Mouse (Mus musculus) midbrain, embryonic 15.5 days (tissue): ENCODE measurements at regions not wholly inside any gene's neighbourhood (a gene's known extent, or its start where the extent isn't known, plus 50 kb on each side); places are given as distances from the start of the nearest gene placed in this dataset.

ENCODE experiments used
- ATAC-seq: fragments of 200-750 bp; cut with Nextera tagmentation; replicated peaks from 2 replicates; pipeline ENCODE4 v1.8.0; 2017; ENCODE audit warnings: moderate TSS enrichment
- H3K27ac ChIP-seq: fragments of 300-500 bp; sonication (generic); 2 replicates; pipeline ENCODE4 v1.5.1; 2015; ENCODE audit warnings: mild to moderate bottlenecking, inconsistent platforms
- H3K27me3 ChIP-seq: fragments of 300-500 bp; sonication (generic); replicated peaks from 2 replicates; pipeline ENCODE4 v1.6.1; 2015; ENCODE audit warnings: inconsistent platforms
- H3K36me3 ChIP-seq: fragments of 300-500 bp; sonication (generic); replicated peaks from 2 replicates; pipeline ENCODE4 v1.6.1; 2015; ENCODE audit warnings: inconsistent platforms
- H3K4me1 ChIP-seq: fragments of 300-500 bp; sonication (generic); 2 replicates; pipeline ENCODE4 v1.6.1; 2015; ENCODE audit warnings: inconsistent platforms
- H3K4me2 ChIP-seq: fragments of 300-500 bp; sonication (generic); 2 replicates; pipeline ENCODE4 v1.6.1; 2015; ENCODE audit warnings: inconsistent platforms, mild to moderate bottlenecking, moderate library complexity
- H3K4me3 ChIP-seq: fragments of 300-500 bp; sonication (generic); 2 replicates; pipeline ENCODE4 v1.5.1; 2015; ENCODE audit warnings: mild to moderate bottlenecking, inconsistent platforms
- H3K9ac ChIP-seq: fragments of 300-500 bp; sonication (generic); 2 replicates; pipeline ENCODE4 v1.6.1; 2015; ENCODE audit warnings: mild to moderate bottlenecking, inconsistent platforms
- H3K9me3 ChIP-seq: fragments of 300-500 bp; sonication (generic); 2 replicates; pipeline ENCODE4 v1.6.1; 2016; ENCODE audit warnings: inconsistent platforms
- WGBS: fragments of 180-500 bp; shearing (Covaris S2); methylation state at CpG from one replicate; pipeline ENCODE4 v1.1.7; 2015; ENCODE audit warnings: mixed read lengths; 5-methylcytosine and 5-hydroxymethylcytosine counted together

- Histone ChIP-seq H3K36me3 (no peaks in the 10 kb centered on the region), H3K9me3 (no peaks in the 10 kb centered on the region), H3K9ac (no peak overlapping the region), H3K27ac (no peak overlapping the region), H3K4me1 (no peaks in the 10 kb centered on the region; the same call in 1 of the 2 replicates), H3K27me3 (no peaks in the 10 kb centered on the region), H3K4me3 (no peak overlapping the region), H3K4me2 (no peak overlapping the region)
- 60% methylated on average over 11 of the region's 11 CpGs for WGBS
- no peak for ATAC-seq
Observed at GRCm38 (mm10) chr2:171712816-171713570, 330.3 kb downstream of the Cbln4 start.

- Histone ChIP-seq H3K36me3 (no peaks in the 10 kb centered on the region), H3K27me3 (no peaks in the 10 kb centered on the region), H3K9me3 (no peaks in the 10 kb centered on the region), H3K27ac (no peak overlapping the region), H3K4me2 (no peak overlapping the region), H3K4me3 (no peak overlapping the region), H3K9ac (no peak overlapping the region), H3K4me1 (no peaks in the 10 kb centered on the region)
- no peak for ATAC-seq
- WGBS, result 84% methylated on average over 5 of the region's 5 CpGs
Observed at GRCm38 (mm10) chr2:171693526-171693925, 349.7 kb downstream of the Cbln4 start.

DNA sequence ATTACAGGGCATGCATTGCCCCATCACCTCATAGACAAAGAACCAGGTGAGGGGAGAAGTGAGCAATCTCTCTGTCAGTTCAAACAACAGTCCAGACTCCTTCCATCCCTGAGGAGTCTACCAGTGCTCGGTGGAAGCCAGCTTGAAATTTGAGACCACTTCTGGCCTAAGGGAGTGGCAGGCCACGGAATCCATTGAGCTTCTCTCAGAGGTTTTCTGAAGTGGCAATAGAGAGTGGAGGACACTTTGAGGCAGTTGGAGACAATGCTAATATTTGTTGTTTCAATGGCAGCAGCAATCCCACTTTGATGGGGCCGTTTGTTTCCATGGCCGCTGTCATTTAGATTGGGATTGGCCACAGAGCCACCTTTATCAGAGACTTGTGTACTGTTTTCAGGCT, 352.5 kb downstream of the Cbln4 start:
- ATAC-seq, result no peak
- WGBS, result 48% methylated on average over 4 of the region's 4 CpGs
- Histone ChIP-seq H3K36me3 (no peaks in the 10 kb centered on the region), H3K9me3 (no peaks in the 10 kb centered on the region), H3K4me2 (no peak overlapping the region), H3K4me3 (no peak overlapping the region), H3K4me1 (no peaks in the 10 kb centered on the region), H3K27ac (no peak overlapping the region), H3K27me3 (no peaks in the 10 kb centered on the region), H3K9ac (no peak overlapping the region)

- Histone ChIP-seq H3K4me3 (no peak overlapping the region), H3K36me3 (no peaks in the 10 kb centered on the region), H3K9ac (no peak overlapping the region), H3K27me3 (no peaks in the 10 kb centered on the region), H3K27ac (no peak overlapping the region), H3K4me2 (no peak overlapping the region), H3K9me3 (no peaks in the 10 kb centered on the region), H3K4me1 (no peaks in the 10 kb centered on the region)
- WGBS, result 43% methylated on average over 4 of the region's 4 CpGs
- ATAC-seq, result no peak
Observed at GRCm38 (mm10) chr2:171689102-171689501, 354.2 kb downstream of the Cbln4 start.

- ATAC-seq, result no peak
- 85% methylated on average over 2 of the region's 2 CpGs for WGBS
- Histone ChIP-seq H3K27ac (no peak overlapping the region), H3K9ac (no peak overlapping the region), H3K4me1 (no peaks in the 10 kb centered on the region), H3K4me2 (no peak overlapping the region), H3K27me3 (no peaks in the 10 kb centered on the region), H3K9me3 (no peaks in the 10 kb centered on the region), H3K36me3 (no peaks in the 10 kb centered on the region), H3K4me3 (no peak overlapping the region)
Observed at GRCm38 (mm10) chr2:171677998-171678397, 365.3 kb downstream of the Cbln4 start.

- Histone ChIP-seq H3K9ac (no peak overlapping the region), H3K4me3 (no peak overlapping the region), H3K27me3 (no peaks in the 10 kb centered on the region), H3K4me1 (no peaks in the 10 kb centered on the region), H3K27ac (no peak overlapping the region), H3K9me3 (no peaks in the 10 kb centered on the region), H3K4me2 (no peak overlapping the region), H3K36me3 (no peaks in the 10 kb centered on the region)
- ATAC-seq, result no peak
- WGBS, result 83% methylated on average over 7 of the region's 7 CpGs
Observed at GRCm38 (mm10) chr2:171677128-171677527, 366.1 kb downstream of the Cbln4 start.

DNA sequence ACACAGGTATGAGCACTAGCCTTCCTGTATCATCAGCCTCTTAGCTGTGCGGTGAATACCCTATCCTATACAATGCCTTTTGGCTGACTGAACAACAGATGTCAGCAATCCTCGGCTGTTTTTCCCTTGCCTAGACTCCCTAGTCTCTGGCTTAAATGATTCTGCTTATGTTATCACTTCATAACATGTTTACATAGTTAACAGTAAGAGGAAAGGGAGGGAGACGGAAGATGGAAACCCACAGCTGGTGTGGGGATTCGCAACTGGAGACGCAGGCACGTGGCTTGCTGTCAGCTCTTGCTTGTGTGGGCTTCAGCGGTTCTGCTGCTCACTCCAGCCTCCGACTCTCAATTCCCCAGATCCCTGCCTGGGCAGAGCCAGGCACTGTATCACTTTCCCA, 367.2 kb downstream of the Cbln4 start:
- ATAC-seq, result no peak
- no peak overlapping the region for H3K4me2 ChIP-seq
- H3K4me1 ChIP-seq, result no peaks in the 10 kb centered on the region
- no peaks in the 10 kb centered on the region for H3K27me3 ChIP-seq
- no peak overlapping the region for H3K27ac ChIP-seq
- WGBS, result 63% methylated on average over 8 of the region's 8 CpGs
- H3K9me3 ChIP-seq, result no peaks in the 10 kb centered on the region
- H3K36me3 ChIP-seq, result no peaks in the 10 kb centered on the region
- no peak overlapping the region for H3K4me3 ChIP-seq
- no peak overlapping the region for H3K9ac ChIP-seq

GRCm38 (mm10) chr2:171675411-171675810, 367.9 kb downstream of the Cbln4 start:
- Histone ChIP-seq H3K9ac (no peak overlapping the region), H3K4me1 (no peaks in the 10 kb centered on the region), H3K36me3 (no peaks in the 10 kb centered on the region), H3K4me3 (no peak overlapping the region), H3K27me3 (no peaks in the 10 kb centered on the region), H3K4me2 (no peak overlapping the region), H3K9me3 (no peaks in the 10 kb centered on the region), H3K27ac (no peak overlapping the region)
- 80% methylated on average over 2 of the region's 2 CpGs for WGBS
- ATAC-seq, result no peak

- H3K36me3 ChIP-seq, result no peaks in the 10 kb centered on the region
- ATAC-seq, result no peak
- H3K4me3 ChIP-seq, result no peak overlapping the region
- no peak overlapping the region for H3K4me2 ChIP-seq
- no peaks in the 10 kb centered on the region for H3K27me3 ChIP-seq
- no peak overlapping the region for H3K9ac ChIP-seq
- H3K9me3 ChIP-seq, result no peaks in the 10 kb centered on the region
- WGBS, result 89% methylated on average over 8 of the region's 8 CpGs
- no peaks in the 10 kb centered on the region for H3K4me1 ChIP-seq
- H3K27ac ChIP-seq, result no peak overlapping the region
Observed at GRCm38 (mm10) chr2:171670945-171671547, 372.2 kb downstream of the Cbln4 start.

DNA sequence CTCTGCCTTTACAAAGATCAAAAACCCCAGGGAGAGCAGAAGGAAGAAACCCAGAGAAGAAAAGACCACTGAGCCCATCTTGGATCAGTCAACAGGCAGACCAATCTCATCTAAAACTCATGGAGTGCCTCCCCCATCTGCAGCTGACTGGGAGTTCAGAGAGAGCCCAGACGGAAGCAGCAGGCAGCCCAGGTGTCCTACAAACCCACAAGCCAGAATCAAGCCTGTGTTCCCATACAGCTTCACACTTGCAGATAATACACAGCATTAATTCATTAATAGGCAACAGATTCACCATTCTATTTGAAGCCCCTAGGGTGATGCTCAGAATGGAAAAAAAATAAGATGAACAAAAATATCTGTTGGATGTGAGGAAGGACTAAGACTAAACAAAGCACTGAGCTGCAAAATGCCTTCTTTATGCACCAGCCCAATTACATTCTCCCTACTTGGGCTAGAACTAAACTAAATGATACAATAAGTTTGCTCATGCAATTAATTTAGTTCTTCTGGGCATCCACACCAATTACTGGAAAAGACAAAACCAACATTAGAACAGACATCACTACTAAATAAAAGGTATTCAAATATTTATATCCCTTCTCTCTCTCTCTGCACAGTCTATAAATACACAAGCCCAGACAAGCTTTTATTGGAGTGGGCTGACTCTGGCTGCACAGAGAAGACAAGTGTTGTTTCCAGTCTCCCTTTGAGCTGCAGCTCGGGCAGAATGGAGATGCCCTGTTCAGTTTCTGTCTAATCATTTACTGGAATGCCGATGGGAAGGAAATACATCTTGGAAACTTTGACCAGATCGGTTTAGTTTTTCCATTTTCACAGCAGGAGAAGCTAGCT, 374.2 kb downstream of the Cbln4 start:
- no peak for ATAC-seq
- 45% methylated on average over 4 of the region's 4 CpGs for WGBS
- no peak overlapping the region for H3K9ac ChIP-seq
- no peak overlapping the region for H3K4me2 ChIP-seq
- H3K9me3 ChIP-seq, result no peaks in the 10 kb centered on the region
- no peaks in the 10 kb centered on the region for H3K4me1 ChIP-seq
- H3K4me3 ChIP-seq, result no peak overlapping the region
- no peaks in the 10 kb centered on the region for H3K36me3 ChIP-seq
- H3K27me3 ChIP-seq, result no peaks in the 10 kb centered on the region
- H3K27ac ChIP-seq, result no peak overlapping the region

DNA sequence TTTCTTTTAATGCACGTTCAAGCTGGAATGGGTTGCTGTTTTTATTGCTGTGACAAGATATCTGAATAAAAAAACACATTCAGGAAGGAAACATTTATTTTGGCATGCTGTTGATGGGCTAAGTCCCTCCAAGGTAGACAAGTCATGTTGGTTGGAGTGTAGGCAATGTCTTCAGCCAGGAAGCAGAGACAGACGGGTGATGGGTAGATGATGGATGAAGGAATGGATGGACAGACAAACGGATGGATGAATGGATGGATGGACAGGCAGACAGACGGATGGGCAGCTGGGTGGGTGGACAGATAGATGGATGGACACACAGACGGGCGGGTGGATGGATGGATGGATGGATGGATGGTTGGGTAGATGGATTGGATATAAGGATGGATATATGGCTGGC, 380.7 kb downstream of the Cbln4 start:
- WGBS, result 97% methylated on average over 6 of the region's 6 CpGs
- H3K27me3 ChIP-seq, result no peaks in the 10 kb centered on the region
- H3K4me2 ChIP-seq, result no peak overlapping the region
- no peaks in the 10 kb centered on the region for H3K36me3 ChIP-seq
- H3K4me3 ChIP-seq, result no peak overlapping the region
- H3K9ac ChIP-seq, result no peak overlapping the region
- H3K27ac ChIP-seq, result no peak overlapping the region
- no peaks in the 10 kb centered on the region for H3K4me1 ChIP-seq
- no peaks in the 10 kb centered on the region for H3K9me3 ChIP-seq
- ATAC-seq, result no peak

DNA sequence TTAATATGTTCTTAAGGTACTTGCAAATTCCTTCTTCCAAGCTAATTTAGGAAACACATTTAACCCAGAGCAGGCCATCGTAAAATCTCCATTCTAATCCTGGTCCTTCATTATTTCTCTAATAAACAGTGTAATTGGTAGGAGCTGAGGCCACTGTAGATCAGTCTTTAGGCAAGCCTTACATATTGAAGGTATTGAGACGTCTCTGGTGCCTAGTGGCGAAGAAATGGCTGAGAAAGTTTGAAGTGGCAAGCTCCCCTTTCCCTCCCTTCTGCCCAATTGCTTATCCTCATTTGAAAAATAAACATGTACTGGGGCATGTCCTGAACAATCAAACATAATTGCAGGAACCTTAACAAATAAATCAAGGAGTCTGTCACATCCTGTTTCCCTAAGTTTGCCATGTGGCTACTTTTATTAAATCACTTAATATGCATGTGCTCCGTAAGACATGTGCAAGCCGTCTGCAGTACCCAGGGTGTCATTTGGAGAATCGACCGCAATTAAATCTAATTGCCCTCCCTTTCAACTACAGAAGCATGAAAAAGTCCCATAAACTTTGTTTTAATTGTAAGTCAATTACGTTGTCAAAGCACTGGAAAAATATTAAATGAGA, 381.3 kb downstream of the Cbln4 start:
- Histone ChIP-seq H3K27ac (no peak overlapping the region), H3K36me3 (no peaks in the 10 kb centered on the region), H3K4me2 (no peak overlapping the region), H3K4me3 (no peak overlapping the region), H3K27me3 (no peaks in the 10 kb centered on the region), H3K9me3 (no peaks in the 10 kb centered on the region), H3K4me1 (no peaks in the 10 kb centered on the region), H3K9ac (no peak overlapping the region)
- no peak for ATAC-seq
- 83% methylated on average over 8 of the region's 8 CpGs for WGBS
